Mouse (Mus musculus): ENCODE results near the gene Aldh5a1.
"Not testable (repeated sequence)": the region's sequence is repeated elsewhere in the genome, so short reads cannot be mapped to it uniquely, and the experiment has no call there.

The Aldh5a1 gene

GRCm38 (mm10) chr13:24937108-24937838 is at the start of gene Aldh5a1:
Gene Aldh5a1, minus strand, starts transcription at chr13:24937661.
- peak; percentile 88 to 90 for DNase-seq

- no peak for DNase-seq
Observed at GRCm38 (mm10) chr13:24985435-24985834, 48.0 kb upstream of the Aldh5a1 start.

- no peak for DNase-seq
Observed at GRCm38 (mm10) chr13:24981031-24981430, 43.6 kb upstream of the Aldh5a1 start.

- DNase-seq = no peak
Observed at GRCm38 (mm10) chr13:24977820-24978342, 40.4 kb upstream of the Aldh5a1 start.

GRCm38 (mm10) chr13:24976384-24976783 is 38.9 kb upstream of the Aldh5a1 start:
- no peak for DNase-seq

- not testable (repeated sequence) for DNase-seq
Observed at GRCm38 (mm10) chr13:24971776-24972175, 34.3 kb upstream of the Aldh5a1 start.

- DNase-seq = no peak
Observed at GRCm38 (mm10) chr13:24965846-24966201, 28.4 kb upstream of the Aldh5a1 start.

GRCm38 (mm10) chr13:24965130-24965845 is 27.8 kb upstream of the Aldh5a1 start:
- DNase-seq = peak in 1 of 2 experiments; percentile 31

- DNase-seq = no peak
Observed at GRCm38 (mm10) chr13:24962119-24962518, 24.7 kb upstream of the Aldh5a1 start.

GRCm38 (mm10) chr13:24960084-24960483 is 22.6 kb upstream of the Aldh5a1 start:
- DNase-seq = no peak

GRCm38 (mm10) chr13:24958671-24959070 is 21.2 kb upstream of the Aldh5a1 start:
- no peak for DNase-seq

GRCm38 (mm10) chr13:24955500-24955899 is 18.0 kb upstream of the Aldh5a1 start:
- peak in 1 of 2 experiments; percentile 60 for DNase-seq

GRCm38 (mm10) chr13:24955091-24955490 is 17.6 kb upstream of the Aldh5a1 start:
- peak in 1 of 2 experiments; percentile 25 for DNase-seq

GRCm38 (mm10) chr13:24952659-24953058 is 15.2 kb upstream of the Aldh5a1 start:
- DNase-seq = no peak

- DNase-seq = no peak
Observed at GRCm38 (mm10) chr13:24948870-24949269, 11.4 kb upstream of the Aldh5a1 start.

- no peak for DNase-seq
Observed at GRCm38 (mm10) chr13:24947158-24947557, 9.7 kb upstream of the Aldh5a1 start.

GRCm38 (mm10) chr13:24945567-24945966 is 8.1 kb upstream of the Aldh5a1 start:
- peak; percentile 26 to 53 for DNase-seq

GRCm38 (mm10) chr13:24943303-24943702 is 5.8 kb upstream of the Aldh5a1 start:
- no peak for DNase-seq

GRCm38 (mm10) chr13:24942512-24943282 is 5.2 kb upstream of the Aldh5a1 start, which contains the start of gene Gpld1:
Gene Gpld1, plus strand, starts transcription at chr13:24943152.
- DNase-seq = peak; percentile 18 to 19

- peak in 1 of 2 experiments; percentile 18 for DNase-seq
Observed at GRCm38 (mm10) chr13:24939472-24939871, 2.0 kb upstream of the Aldh5a1 start.

- peak; percentile 79 to 90 for DNase-seq
Observed at GRCm38 (mm10) chr13:24938683-24939082, 1.2 kb upstream of the Aldh5a1 start.

- DNase-seq = no peak
Observed at GRCm38 (mm10) chr13:24937839-24938166, 342 bp upstream of the Aldh5a1 start.

- DNase-seq = no peak
Observed at GRCm38 (mm10) chr13:24936772-24937107, 721 bp downstream of the Aldh5a1 start.
